Mouse (Mus musculus): ENCODE data around the gene Rapsn. TPM values are rescaled to one million over a fixed set of nuclear protein-coding genes. Genes with fewer than 3 reads are reported as not detected.

Rapsn gene
- 0.70 TPM for polyA plus RNA-seq (2017; shearing (Covaris generic))

DNA sequence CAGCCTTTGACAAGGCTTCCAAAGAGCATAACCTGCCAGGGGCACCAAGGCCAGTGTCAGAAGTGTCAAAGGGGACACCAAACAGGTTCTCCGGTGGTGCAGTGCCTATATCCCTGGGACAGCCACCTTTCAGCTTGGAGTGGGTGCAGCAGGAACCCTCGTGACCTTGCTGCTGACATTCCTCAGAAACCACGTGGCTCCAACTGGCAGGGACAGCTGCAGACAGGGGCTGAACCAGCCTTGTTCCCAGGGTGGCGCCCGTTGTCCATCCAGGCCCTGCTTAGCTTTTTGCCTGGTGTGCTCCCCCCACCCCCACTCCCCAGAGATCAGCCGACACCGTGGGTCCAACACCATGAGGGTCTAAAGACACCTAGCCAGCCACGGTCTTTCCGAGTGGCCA lies at the start of gene Rapsn:
TSS of gene Rapsn (plus strand) at position 236 of the 400 bp plus-strand sequence.

GRCm38 (mm10) chr2:91053934-91054382 lies 18.5 kb downstream of the Rapsn start, which contains the start of gene Psmc3:
Gene Psmc3, plus strand, starts transcription at chr2:91054009.

GRCm38 (mm10) chr2:91070076-91070800 lies 34.8 kb downstream of the Rapsn start, which contains the start of gene Slc39a13:
Gene Slc39a13, minus strand, starts transcription at chr2:91070417.

GRCm38 (mm10) chr2:91081775-91082695 lies 46.6 kb downstream of the Rapsn start, which contains the start of gene Spi1:
Gene Spi1, plus strand, starts transcription at chr2:91082390.

Other genes starting within 250 kb of the Rapsn start
- 122 TPM for gene Mtch2, start 188.5 kb upstream of the Rapsn start, polyA plus RNA-seq (2017; shearing (Covaris generic))
- 2.3 TPM for gene C1qtnf4, start 149.8 kb upstream of the Rapsn start, polyA plus RNA-seq (2017; shearing (Covaris generic))
- 26.6 TPM for gene Kbtbd4, start 130.9 kb upstream of the Rapsn start, polyA plus RNA-seq (2017; shearing (Covaris generic))
- 128 TPM for gene Ndufs3, start 130.8 kb upstream of the Rapsn start, polyA plus RNA-seq (2017; shearing (Covaris generic))
- 173 TPM for gene Celf1, start 95.2 kb upstream of the Rapsn start, polyA plus RNA-seq (2017; shearing (Covaris generic))
- gene Psmc3, start 18.4 kb downstream of the Rapsn start, polyA plus RNA-seq (2017; shearing (Covaris generic)) = 189 TPM
- 17.6 TPM for gene Slc39a13, start 34.8 kb downstream of the Rapsn start, polyA plus RNA-seq (2017; shearing (Covaris generic))
- not detected for gene Spi1, start 46.8 kb downstream of the Rapsn start, polyA plus RNA-seq (2017; shearing (Covaris generic))
- 0.09 TPM for gene Mybpc3, start 82.5 kb downstream of the Rapsn start, polyA plus RNA-seq (2017; shearing (Covaris generic))
- 254 TPM for gene Madd, start 148.2 kb downstream of the Rapsn start, polyA plus RNA-seq (2017; shearing (Covaris generic))
- gene Nr1h3, start 167.2 kb downstream of the Rapsn start, polyA plus RNA-seq (2017; shearing (Covaris generic)) = 1.5 TPM
- 5.4 TPM for gene Acp2, start 167.3 kb downstream of the Rapsn start, polyA plus RNA-seq (2017; shearing (Covaris generic))
- 124 TPM for gene Ddb2, start 201.4 kb downstream of the Rapsn start, polyA plus RNA-seq (2017; shearing (Covaris generic))
- gene Pacsin3, start 220.3 kb downstream of the Rapsn start, polyA plus RNA-seq (2017; shearing (Covaris generic)) = 0.62 TPM
- gene Arfgap2, start 229.4 kb downstream of the Rapsn start, polyA plus RNA-seq (2017; shearing (Covaris generic)) = 112 TPM